Mouse (Mus musculus) C2C12 (cell line): ENCODE measurements around the gene R3hdm4.

ENCODE experiments used
- CEBPB ChIP-seq: IDR thresholded peaks from one replicate; pipeline ENCODE4 v1.6.1; 2011; ENCODE audit warnings: low read depth, mild to moderate bottlenecking, control low read depth, moderate library complexity
- CTCF ChIP-seq: IDR thresholded peaks from one replicate; pipeline ENCODE4 v1.5.1; 2011; ENCODE audit not compliant: control insufficient read depth, insufficient read depth, insufficient read length
- FOSL1 ChIP-seq: IDR thresholded peaks from one replicate; pipeline ENCODE4 v1.8.0; 2011; ENCODE audit warnings: mild to moderate bottlenecking, low read length; ENCODE audit not compliant: poor library complexity, insufficient read depth, severe bottlenecking
- MAX ChIP-seq: IDR thresholded peaks from one replicate; pipeline ENCODE4 v1.6.1; 2011; ENCODE audit warnings: mild to moderate bottlenecking, control low read depth
- MYOD1 ChIP-seq: IDR thresholded peaks from one replicate; pipeline ENCODE4 v1.6.1; 2011; ENCODE audit warnings: low read depth; ENCODE audit not compliant: control insufficient read depth, insufficient read length
- USF1 ChIP-seq: IDR thresholded peaks from one replicate; pipeline ENCODE4 v1.6.1; 2011; ENCODE audit warnings: low read depth, mild to moderate bottlenecking, control low read depth, moderate library complexity

DNA sequence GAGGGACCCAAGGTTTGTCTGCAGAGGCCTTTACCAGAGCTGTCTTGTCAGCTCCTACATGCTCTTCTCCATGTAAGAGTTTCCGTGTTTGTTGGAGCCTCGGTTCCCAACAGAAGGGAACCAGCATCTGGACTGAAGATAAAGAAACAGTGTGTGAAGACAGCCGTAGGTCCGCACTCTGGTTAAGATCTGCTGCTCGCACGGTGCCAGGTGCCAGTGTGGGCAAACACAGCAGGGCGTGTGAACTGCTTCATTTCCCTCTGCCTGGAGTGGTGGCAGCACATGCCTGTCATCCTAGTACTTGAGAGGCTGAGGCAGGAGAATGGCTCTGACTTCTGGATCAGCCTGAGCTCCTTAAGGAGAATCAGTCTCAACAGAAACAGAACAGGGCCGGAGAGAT lies 49.2 kb downstream of the R3hdm4 start:
- TF ChIP-seq CTCF (no peak), USF1 (no peak), MAX (no peak), MYOD1 (no peak), CEBPB (no peak), FOSL1 (no peak)
